Comparison of ENCODE assay signal across 16 mouse cellular contexts in genomic region chr1:90716258-90716657, GRCm38 (mm10).
"Had no signal": no experiment of that assay in that cellular context is flagged by ENCODE, and none has a peak within 500 bp of the region (broad histone marks: within the 10 kb centered on the region; RNA-seq: fewer than 3 reads in every experiment).

No protein-coding gene starts in this region.

- H3K36me3 ChIP-seq: kidney, embryonic 15.5 days; limb, embryonic 12.5 days; neural tube, embryonic 15.5 days had no signal

- DNase-seq: kidney, adult 2 months; kidney, postnatal 25 days; layer of hippocampus, adult 9-11 months; layer of hippocampus, postnatal 36 days; lung, embryonic 14.5 days; midbrain, embryonic 14.5 days; right cerebral cortex, adult 18-20 months; right cerebral cortex, postnatal 25 days; thymus, adult 18-20 months; thymus, postnatal 14 days had no signal

- H3K4me1 ChIP-seq: kidney, embryonic 15.5 days; limb, embryonic 12.5 days; neural tube, embryonic 15.5 days had no signal

- H3K27me3 ChIP-seq: kidney, embryonic 15.5 days; limb, embryonic 12.5 days; neural tube, embryonic 15.5 days had no signal

- H3K9me3 ChIP-seq: kidney, embryonic 15.5 days; limb, embryonic 12.5 days; neural tube, embryonic 15.5 days had no signal

- H3K4me3 ChIP-seq: kidney, embryonic 15.5 days; limb, embryonic 12.5 days; myocyte; neural tube, embryonic 15.5 days had no signal

- ATAC-seq: intestine, embryonic 16.5 days had no signal

- H3K9ac ChIP-seq: kidney, embryonic 15.5 days; limb, embryonic 12.5 days; liver, embryonic 14.5 days; lung, embryonic 14.5 days; neural tube, embryonic 15.5 days had no signal

- H3K4me2 ChIP-seq: kidney, embryonic 15.5 days; limb, embryonic 12.5 days; lung, embryonic 14.5 days; neural tube, embryonic 15.5 days had no signal

- H3K27ac ChIP-seq: kidney, embryonic 15.5 days; limb, embryonic 12.5 days; liver, embryonic 14.5 days; neural tube, embryonic 15.5 days had no signal
